Mouse (Mus musculus) neural tube, embryonic 10.5 days (tissue): ENCODE data around the gene Pard3.

Experiments
- DNase-seq: peaks from one replicate; pipeline ENCODE4 v3.0.0-alpha.2; 2017; ENCODE audit warnings: low spot score; ENCODE audit errors: extremely low spot score

Pard3 gene

DNA sequence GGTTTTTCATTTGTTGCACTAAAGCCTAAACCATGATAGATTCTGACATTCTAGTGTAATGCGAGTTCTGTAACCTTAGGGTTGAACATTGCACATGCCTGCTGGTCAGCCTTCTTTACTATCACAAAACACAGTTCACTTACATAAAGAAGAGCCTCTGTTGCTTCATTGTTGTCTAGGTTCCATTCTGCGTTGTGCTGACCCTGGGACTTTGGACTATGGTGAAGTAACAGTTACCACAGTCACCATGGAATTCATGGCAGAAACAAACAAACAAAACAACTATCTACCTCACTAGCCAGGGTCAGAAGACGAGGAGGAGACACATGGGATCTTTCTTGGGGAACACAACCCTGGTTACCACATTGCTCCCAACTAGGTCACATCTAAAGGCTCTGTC, 476.1 kb downstream of the Pard3 start:
- DNase-seq, result no peak

DNA sequence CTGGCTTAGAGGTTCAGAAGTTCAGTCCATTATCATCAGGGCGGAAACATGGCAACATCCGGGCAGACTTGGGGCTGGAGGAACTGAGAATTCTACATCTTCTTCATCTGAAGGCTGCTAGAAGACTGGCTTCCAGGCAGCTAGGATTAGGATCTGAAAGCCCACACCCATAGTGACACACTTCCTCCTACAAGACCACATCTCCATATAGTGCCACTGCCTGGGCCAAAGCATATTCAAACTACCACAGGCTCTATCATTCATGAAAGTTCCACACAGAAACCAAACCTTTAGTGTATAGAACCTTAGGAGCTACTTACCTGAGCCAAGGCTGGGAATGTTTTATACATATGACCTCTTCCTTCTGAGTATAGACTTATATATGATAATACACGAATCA, 476.6 kb downstream of the Pard3 start:
- DNase-seq, result no peak

DNA sequence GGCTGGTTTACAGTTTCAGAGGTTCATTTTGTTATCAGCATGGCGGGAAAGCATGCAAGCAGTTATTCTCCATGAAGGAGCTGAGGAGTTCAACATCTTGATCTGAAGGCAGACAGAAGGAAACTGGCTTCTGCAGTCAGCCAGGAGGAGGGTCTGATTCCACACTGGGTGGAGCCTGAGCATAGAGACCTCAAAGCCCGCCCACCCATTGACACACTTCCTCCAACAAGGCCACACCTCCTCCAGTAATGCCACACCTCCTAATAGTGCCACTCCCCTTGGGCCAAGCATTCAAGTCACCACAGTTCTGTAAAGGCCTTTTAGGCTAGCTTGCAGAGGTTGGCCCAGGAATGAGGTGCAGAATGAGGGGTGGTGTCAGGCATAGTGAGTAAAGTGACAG, 478.5 kb downstream of the Pard3 start:
- no peak for DNase-seq

DNA sequence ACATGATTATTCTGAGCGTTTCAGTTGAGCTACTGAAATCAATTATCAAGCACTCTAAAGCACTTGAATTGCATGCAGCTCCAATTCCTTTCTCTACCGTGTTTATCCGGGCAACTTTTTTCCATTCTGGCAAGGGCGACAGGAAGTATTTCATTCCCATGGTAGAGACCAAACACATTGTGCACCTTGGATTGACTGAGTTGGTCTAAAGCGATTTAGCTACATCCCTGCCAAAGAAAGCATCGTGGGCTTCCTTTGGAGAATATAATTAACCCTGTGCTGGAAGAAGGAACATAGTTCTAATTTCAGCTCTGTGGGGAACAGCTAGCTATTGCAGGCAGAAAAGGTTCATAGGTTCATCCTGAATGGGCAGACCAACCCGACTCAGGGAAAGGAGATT, 480.0 kb downstream of the Pard3 start:
- DNase-seq, result no peak

DNA sequence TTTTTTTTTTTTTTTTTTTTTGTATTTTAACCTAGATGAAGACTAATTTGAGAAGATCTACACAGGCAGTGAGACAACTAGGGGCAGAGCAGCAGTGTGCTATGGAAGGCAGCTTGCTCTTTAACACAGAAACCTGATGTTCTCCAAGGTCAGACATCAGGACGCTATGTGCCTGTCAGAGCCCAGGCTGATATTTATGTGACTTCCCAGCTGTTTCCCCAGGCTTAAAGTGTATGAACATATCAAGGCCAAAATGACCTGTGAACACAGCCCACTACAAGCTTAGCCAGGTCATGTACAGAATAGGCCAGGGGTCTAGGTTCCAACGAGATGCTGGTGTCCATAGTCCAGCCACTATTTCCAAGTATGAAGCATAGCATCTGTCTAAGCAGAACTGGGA, 482.5 kb downstream of the Pard3 start:
- no peak for DNase-seq

DNA sequence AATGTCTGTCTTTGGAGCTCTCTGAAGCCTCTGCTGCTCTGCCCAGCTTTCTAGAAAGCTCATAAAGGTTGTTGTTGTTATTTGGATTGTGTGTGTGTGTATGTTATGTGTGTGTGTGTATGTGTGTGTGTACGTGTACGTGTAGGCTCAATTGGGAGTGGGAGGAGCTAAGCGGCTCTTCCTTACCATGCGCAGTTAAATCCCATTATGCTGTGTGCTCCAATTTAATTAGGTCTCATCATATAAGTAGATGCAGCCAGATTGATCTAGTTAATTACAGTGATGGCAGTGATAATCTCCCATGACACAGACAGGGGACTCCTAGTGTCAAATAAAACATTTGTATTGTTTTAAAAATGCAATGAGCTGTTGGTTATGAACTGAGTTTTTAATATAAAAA, 487.2 kb downstream of the Pard3 start:
- no peak for DNase-seq

DNA sequence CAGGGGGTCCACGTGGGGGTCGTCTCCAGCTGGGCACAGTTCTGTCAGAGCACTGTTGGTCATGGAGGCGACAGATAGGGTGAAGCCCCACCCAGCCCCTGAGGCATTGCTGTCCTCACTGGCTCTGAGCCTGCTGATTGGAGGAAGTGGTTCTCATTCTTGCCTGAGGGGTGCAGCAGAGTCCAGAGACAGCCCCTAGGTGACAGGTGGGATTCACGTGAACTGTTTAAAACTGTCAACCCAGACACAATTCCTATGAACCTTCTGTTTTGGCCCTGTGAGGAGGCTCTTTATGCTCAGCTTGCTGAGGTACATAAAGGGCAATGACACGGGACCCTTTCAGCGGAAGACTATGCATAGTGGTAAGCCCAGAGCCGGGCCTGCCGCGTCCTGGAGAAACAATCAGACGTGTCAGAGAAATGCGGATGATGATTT, 488.5 kb downstream of the Pard3 start:
- no peak for DNase-seq

DNA sequence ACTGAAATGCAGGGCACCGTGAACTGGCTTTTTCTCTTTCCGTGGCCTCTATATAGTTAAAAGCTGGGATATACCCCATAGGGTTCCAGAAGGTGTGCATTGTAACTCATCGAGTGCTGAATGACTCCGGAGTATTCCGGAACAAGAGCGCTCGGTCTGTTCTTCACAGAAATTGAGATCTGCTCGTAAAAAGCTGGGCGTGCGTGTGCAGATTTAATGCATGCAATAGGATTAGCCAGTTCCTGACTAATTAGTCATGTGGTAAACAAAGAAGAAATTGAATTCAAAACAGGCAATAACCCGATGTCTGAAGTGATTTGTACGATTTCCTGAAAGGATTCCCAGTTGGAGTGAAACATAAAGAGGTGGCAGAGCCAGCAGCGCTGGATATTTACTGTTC, 489.1 kb downstream of the Pard3 start:
- DNase-seq, result no peak

DNA sequence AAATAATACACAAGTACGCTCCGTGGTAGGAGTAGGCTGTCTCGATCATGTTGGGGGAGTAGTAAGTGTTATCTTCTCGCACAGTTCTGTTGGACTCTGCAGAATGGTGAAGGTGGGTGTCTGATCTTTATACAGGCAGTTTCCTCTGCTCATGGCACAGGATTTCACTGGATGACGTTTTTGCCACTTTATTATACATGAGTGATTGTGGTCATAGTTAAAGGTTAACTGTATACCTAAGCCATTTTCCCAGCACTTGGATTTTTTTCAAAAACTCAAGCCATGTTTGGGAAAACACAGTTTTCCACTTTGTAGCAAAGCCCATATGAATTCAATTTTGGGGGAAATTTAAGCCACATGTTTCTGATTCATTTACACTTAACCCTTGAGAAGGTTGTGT, 489.9 kb downstream of the Pard3 start:
- DNase-seq, result no peak

DNA sequence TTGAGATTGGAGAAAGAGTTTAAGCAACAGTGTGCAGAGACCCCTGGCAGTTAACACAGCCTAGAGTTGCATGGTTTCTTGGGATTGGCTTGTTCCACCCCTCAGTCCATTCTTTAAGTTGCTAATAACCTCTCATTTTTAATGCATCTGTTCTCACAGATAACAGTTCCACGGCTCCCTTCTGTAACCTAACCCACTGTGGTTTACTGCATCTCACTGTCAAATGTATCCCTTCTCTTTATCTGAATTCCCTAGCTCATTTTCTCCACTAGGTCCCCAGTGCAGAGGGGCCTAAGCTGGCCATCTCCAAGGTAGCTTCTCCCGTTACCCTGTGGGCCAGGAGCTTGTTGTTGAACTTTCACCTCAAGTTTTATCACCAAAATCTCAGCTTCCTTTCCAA, 492.1 kb downstream of the Pard3 start:
- no peak for DNase-seq

DNA sequence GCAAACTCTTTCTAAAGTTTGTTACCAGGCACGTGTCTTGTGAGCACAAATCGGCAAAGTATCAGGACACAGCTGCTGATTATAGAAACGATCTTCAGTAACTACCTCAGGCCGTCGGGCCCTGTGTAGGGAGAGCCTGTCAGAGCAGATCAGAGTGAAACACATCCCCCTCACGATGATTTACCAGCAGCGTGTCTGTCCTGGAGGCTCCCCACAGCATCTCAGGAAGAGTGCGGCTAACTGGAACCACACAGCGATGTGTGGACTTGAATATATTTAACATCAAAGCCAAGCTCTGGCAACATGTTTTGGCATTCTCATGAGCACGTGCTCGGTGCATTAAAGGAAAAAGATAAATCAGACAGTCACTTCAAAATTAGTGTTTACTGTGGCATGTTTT, 493.3 kb downstream of the Pard3 start:
- peak; percentile 30 for DNase-seq

DNA sequence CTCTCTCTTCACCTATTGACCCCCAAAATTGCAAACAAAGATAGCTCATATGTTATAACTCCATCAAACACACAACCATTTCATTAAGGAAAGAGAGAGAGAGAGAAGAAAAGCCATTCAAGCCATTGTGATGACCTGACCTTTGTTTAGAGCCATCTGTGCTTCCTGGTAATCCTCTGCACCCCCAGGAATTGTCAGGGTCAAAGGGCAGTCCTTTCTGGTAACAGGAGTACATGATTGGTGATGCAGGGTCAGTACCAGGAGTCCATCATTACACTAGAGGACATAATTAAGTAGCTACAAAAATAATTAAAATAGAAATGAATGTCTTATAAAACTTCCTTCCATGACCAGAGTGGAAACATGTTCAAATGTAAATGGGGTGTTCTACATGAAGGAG, 493.9 kb downstream of the Pard3 start:
- DNase-seq, result no peak

DNA sequence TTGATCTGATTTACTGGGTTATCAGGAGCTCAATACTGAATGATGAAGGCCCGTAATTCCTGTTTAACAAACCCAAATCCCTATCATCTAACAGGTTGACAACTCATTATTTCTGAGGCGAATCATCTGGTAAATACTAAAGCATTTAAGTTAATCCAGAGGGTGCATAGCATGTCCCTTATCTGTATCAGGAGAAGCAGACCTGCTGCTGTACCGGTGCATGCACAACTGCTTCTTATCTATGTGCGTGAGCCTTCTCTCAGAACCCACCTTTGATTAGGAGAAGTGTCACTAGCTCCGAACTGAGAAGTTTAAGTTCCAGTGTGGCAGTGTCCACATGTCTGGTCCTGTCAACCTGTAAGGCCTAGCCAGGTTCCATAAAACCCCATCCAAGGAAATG, 499.9 kb downstream of the Pard3 start:
- no peak for DNase-seq

DNA sequence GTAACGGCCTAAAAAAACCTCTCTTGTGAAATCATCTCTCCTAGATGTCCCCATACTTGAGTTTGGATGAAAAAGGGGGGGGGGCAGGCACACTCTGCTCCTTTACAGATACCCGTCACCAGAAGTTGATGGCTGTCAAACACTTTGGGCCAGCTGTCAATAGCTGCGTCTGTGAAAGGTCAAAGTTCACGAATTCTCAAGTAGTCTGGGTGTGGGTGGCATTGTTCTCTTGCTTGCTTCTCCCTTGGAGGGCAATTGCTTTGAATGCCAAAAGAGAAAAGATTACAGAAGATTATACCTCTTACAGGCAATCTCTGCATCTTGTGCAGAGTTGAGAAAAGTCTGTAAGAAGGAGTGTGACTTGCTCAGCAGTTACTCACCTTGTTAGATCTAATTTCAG, 500.7 kb downstream of the Pard3 start:
- no peak for DNase-seq

DNA sequence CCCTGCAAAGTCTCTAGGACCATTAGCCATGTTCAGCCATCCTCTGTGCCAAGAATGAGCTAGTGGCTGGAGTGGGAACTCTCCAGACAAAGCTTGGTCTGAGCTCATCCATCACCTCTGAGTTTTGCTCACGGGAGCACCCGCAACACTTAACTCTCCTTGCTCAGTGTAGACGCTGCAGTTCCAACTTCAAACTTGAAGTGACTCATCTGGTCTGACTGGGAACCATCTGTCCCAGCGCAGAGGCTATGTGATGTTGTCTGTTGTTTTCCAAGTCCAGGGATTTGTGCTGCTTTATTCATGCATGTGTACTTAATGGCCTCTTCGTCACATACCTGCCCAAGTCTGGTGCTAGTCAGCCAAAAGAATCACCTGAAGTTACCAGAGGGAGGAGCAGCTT, 505.5 kb downstream of the Pard3 start:
- DNase-seq, result no peak

DNA sequence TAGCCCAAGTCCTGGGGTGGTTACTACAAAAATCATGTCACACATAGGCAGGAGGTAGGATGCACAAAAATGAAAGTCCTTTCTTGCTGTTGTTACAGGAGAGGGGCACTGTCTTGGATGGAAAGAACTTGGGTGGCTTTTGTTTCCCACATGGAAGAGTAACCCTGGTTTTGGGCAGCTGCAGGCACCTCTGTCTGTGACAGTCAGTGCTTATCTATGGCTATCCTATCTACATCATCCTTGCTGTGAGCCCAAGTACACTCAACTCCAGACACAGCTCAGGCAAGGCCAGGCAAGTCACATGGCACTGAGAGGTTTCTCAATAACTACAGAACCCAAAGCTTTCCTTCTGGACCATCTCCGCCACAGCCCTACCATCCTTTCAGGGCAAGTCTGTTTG, 506.8 kb downstream of the Pard3 start:
- DNase-seq, result no peak

DNA sequence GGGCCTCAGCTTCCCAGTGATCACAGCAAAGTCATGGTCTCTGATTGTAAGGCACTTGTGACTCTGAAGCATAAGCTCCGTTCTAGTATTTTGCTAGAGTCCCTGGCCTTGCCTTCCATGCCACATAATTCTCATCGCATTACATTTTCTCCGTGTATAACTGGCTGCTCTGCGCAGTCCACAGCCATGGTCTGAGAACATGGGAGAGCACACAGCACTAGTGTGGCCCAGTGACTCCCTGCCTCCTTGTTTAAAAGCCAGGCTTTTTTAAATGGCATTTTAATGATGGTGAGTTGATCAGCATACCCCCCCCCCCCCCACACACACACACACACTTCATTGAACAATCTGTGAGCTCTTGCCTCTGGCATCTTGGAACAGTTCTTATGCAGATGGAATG, 508.8 kb downstream of the Pard3 start:
- DNase-seq, result no peak

DNA sequence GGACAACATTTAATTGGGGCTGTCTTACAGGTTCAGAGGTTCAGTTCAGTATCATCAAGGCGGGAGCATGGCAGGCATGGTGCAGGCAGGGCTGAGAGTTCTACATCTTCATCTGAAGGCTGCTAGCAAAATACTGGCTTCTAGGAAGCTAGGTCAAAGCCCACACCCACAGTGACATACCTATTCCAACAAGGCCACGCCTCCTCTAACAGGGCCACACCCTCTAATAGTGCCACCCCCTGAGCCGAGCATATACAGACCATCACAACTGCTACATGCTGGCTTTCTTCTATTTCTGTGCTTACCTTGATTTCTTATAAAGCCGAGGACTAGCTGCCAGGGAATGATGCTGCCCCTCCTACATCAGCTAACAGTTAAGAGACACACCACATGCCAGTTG, 513.0 kb downstream of the Pard3 start:
- no peak for DNase-seq

DNA sequence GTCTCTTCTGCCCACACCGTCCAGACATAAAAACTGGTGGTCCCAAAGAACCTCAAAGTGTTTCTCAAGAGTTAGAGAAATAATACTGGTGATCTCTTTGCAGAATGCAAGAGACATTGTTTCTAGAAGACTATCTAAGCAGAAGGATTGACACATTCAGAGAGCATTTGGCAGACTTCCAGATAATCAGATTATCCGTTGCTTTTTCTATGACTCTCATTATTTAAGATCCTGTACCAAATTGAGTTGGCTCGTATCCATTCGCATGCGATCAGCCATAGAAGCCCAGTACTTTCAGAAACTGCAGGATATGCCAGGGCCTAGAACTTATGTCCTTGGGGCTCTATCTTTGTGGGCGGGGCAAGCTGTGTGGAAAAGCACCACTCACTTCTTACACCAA, 514.0 kb downstream of the Pard3 start:
- no peak for DNase-seq

DNA sequence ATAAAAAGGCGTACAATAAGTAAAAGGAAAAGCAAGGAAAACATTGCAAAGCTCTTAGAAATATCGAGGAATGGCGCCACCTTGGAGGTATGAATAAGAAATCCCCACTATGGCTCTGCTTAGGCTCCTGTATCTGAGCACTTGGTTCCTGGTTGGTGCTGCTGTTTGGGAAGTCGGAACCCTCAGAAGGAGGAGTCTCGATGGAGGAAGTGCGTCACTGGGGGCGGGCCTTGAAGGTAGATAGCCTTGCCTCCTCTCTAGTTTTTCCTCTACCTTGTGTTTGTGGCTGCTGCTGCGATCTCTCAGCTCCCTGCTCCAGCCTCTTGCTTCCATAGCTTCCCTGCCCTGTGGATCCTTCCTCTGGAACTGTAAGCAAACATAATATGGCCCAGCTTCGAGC, 515.7 kb downstream of the Pard3 start:
- DNase-seq, result no peak

DNA sequence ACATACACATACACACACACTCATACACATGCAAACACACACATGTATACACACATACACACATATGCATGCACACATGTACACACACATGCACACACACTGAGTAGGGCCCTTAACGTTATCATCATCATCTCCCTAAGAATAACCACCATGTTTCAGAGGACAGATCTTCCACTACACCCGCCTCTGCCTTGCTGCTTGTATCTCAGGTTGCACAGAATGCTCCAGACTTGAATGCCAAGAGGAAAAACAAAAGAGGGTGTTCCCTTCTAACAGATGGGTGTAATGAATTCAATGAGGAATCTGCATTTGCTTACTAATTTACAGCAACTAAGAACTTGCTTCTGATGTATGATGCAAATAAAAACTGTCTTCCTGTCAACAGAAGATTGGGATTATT, 519.7 kb downstream of the Pard3 start:
- DNase-seq, result no peak

DNA sequence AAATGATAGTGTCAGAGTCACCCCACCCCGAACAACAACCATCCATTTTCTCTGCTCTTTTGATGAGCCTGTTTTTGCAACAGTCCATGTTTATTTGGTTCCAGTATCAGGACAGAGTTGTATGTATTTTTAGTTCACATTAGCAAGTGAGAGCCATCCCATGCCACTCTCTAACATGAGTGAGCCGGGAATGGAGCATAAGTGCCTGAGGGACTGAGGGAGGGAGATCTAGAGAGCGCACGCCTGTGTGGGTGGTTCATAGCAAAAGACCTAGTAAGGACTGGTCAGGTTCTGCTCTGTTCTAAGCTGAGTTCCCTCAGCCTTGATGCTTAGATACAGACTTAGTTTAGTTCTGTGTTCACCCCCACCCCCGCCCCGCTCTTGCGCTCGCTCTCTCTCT, 521.9 kb downstream of the Pard3 start:
- DNase-seq, result no peak

DNA sequence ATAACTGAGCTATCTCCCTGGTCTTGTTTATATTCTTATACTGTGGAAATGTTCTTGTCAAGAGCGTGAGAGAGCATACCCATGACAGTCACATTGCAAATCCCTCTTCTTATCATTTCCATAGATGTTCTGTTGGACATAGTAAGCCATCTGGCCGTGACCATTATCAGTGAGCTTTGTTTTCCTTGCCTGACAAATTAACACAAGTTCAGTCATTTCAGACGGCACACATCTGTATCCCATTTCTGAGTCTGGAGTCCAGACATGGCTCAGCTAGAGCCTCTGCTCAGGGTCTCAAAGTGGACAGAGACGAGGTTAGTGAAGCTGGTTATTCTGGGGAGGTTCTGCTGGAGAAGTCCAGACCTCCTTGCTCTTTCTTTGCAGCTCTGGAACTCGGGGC, 523.0 kb downstream of the Pard3 start:
- DNase-seq, result no peak

DNA sequence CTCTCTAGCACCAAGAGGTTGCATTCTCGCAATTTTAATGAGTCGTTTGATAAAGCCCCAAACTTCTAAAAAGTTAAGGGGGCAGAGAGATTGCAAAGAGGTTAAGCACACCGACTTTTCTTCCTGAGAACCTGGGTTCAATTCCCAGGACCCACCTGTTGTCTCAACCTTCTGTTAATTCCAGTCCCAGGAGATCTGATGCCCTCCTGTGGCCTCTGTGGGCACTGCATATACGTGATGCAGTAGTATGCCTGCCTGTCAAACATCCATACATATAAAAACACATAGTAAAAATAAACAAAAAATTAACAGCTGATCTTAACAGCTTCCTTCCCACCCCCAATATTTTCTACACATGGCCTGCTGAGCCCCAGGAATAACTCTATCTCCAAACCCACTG, 524.6 kb downstream of the Pard3 start:
- DNase-seq, result no peak

DNA sequence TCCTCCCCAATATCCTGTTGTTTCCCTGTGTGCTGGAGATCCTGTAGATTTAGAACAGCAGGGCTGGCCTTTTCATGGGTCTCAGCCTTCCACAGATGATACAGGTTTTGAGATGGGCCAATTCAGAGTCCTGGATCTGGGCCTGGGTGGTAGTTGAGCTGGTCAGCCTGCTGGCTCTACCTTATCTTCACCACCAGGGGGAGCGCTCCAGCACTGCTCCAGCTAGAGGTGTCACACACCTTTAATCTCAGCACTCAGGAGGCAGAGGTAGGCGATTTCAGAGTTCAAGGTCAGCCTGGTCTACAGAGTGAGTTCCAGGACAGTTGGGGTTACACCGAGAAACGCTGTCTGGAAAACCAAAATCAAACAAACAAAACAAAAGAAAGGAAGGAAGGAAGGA, 525.6 kb downstream of the Pard3 start:
- peak; percentile 41 for DNase-seq
